Mouse (Mus musculus): ENCODE measurements around the gene Grhl1. TPM values are rescaled to one million over a fixed set of nuclear protein-coding genes. Genes with fewer than 3 reads are reported as not detected.
A peak's percentile ranks its signal among the peaks of the same experiment; 100 is the strongest.

The Grhl1 gene
- polyA plus RNA-seq, 1 experiment = 9.8 TPM

- peak overlapping the region; percentile 98 for H3K27ac ChIP-seq (ENCODE audit: insufficient read depth, low read length)
- TF ChIP-seq POLR2A (IDR thresholded peaks at IDR 0.05; ENCODE audit: extremely low read depth, insufficient read depth, low read length) (no peak), CTCF (IDR thresholded peaks at IDR 0.05; ENCODE audit: extremely low read depth, insufficient read depth, low read length) (no peak)
- H3K4me1 ChIP-seq (ENCODE audit: control insufficient read depth, insufficient read depth, low read length) = peaks cover 5% of the 10 kb centered on the region
- H3K4me3 ChIP-seq (ENCODE audit: insufficient read depth, low read length) = peak overlapping the region; percentile 68
These were observed 79.7 kb downstream of the Grhl1 start for GRCm38 (mm10) chr12:24651642-24652342.

GRCm38 (mm10) chr12:24654065-24654862 lies 82.2 kb downstream of the Grhl1 start:
- no peak overlapping the region for H3K27ac ChIP-seq (ENCODE audit: insufficient read depth, low read length)
- peaks cover 7% of the 10 kb centered on the region for H3K4me1 ChIP-seq (ENCODE audit: control insufficient read depth, insufficient read depth, low read length)
- no peak overlapping the region for H3K4me3 ChIP-seq (ENCODE audit: insufficient read depth, low read length)
- TF ChIP-seq POLR2A (IDR thresholded peaks at IDR 0.05; ENCODE audit: extremely low read depth, insufficient read depth, low read length) = no peak
- no peak for TF ChIP-seq CTCF (IDR thresholded peaks at IDR 0.05; ENCODE audit: extremely low read depth, insufficient read depth, low read length)

- H3K4me3 ChIP-seq (ENCODE audit: insufficient read depth, low read length) = no peak overlapping the region
- H3K4me1 ChIP-seq (ENCODE audit: control insufficient read depth, insufficient read depth, low read length) = peaks cover 4% of the 10 kb centered on the region
- H3K27ac ChIP-seq (ENCODE audit: insufficient read depth, low read length) = no peak overlapping the region
- TF ChIP-seq CTCF (IDR thresholded peaks at IDR 0.05; ENCODE audit: extremely low read depth, insufficient read depth, low read length) (no peak), POLR2A (IDR thresholded peaks at IDR 0.05; ENCODE audit: extremely low read depth, insufficient read depth, low read length) (no peak)
These were observed 84.4 kb downstream of the Grhl1 start for GRCm38 (mm10) chr12:24656436-24656835.

DNA sequence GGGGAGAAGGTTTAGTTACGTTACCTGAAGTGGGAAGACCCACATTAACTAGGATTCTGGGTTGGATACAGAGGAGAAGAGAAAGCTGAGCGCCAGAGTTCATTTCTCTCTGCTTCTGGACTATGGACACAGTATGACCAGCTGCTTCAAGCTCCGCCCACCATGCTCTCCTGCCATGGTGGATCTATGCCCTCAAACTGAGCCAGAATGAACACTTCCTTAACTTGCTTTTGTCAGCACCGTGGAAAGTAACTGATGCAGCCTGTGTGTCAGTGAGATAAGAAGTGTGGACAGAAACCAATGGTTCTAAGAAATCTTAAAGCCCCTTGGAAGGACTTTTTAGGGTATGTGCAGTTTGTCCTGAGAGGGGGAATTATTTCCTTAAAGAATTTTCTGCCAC lies 86.9 kb downstream of the Grhl1 start:
- Histone ChIP-seq H3K27ac (ENCODE audit: insufficient read depth, low read length) (no peak overlapping the region), H3K4me1 (ENCODE audit: control insufficient read depth, insufficient read depth, low read length) (peaks cover 1% of the 10 kb centered on the region; the same call in 1 of the 2 replicates), H3K4me3 (ENCODE audit: insufficient read depth, low read length) (no peak overlapping the region)
- TF ChIP-seq POLR2A (IDR thresholded peaks at IDR 0.05; ENCODE audit: extremely low read depth, insufficient read depth, low read length) (no peak), CTCF (IDR thresholded peaks at IDR 0.05; ENCODE audit: extremely low read depth, insufficient read depth, low read length) (no peak)

DNA sequence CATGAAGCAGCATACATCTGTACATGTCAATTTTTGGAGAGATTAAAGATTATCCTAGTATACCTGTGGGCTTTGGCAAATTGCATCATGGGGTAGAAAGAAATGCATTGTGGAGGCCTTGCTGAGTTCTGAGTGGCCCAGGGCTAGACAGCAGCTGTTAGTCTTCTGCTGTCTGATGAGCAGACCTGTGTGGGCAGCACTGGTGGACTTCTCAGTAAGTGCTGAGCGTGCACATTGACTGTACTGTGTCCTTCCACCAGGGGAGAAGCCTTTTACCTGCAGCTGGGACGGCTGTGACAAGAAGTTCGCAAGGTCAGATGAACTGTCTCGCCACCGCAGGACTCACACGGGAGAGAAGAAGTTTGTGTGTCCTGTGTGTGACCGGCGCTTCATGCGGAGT lies 87.8 kb downstream of the Grhl1 start:
- TF ChIP-seq CTCF (IDR thresholded peaks at IDR 0.05; ENCODE audit: extremely low read depth, insufficient read depth, low read length) (no peak), POLR2A (IDR thresholded peaks at IDR 0.05; ENCODE audit: extremely low read depth, insufficient read depth, low read length) (no peak)

GRCm38 (mm10) chr12:24661100-24661499 lies 89.0 kb downstream of the Grhl1 start:
- TF ChIP-seq CTCF (IDR thresholded peaks at IDR 0.05; ENCODE audit: extremely low read depth, insufficient read depth, low read length) (no peak), POLR2A (IDR thresholded peaks at IDR 0.05; ENCODE audit: extremely low read depth, insufficient read depth, low read length) (no peak)
- no peak overlapping the region for H3K4me3 ChIP-seq (ENCODE audit: insufficient read depth, low read length)
- H3K4me1 ChIP-seq (ENCODE audit: control insufficient read depth, insufficient read depth, low read length) = peaks cover 1% of the 10 kb centered on the region; the same call in 1 of the 2 replicates
- H3K27ac ChIP-seq (ENCODE audit: insufficient read depth, low read length) = no peak overlapping the region

More for the DNA sequence above, 87.8 kb downstream of the Grhl1 start:
- Histone ChIP-seq H3K4me3 (ENCODE audit: insufficient read depth, low read length) (no peak overlapping the region), H3K4me1 (ENCODE audit: control insufficient read depth, insufficient read depth, low read length) (peaks cover 1% of the 10 kb centered on the region; the same call in 1 of the 2 replicates), H3K27ac (ENCODE audit: insufficient read depth, low read length) (no peak overlapping the region)

GRCm38 (mm10) chr12:24662131-24662530 lies 90.0 kb downstream of the Grhl1 start:
- H3K27ac ChIP-seq (ENCODE audit: insufficient read depth, low read length) = no peak overlapping the region
- H3K4me1 ChIP-seq (ENCODE audit: control insufficient read depth, insufficient read depth, low read length) = peaks cover 1% of the 10 kb centered on the region; the same call in 1 of the 2 replicates
- no peak for TF ChIP-seq CTCF (IDR thresholded peaks at IDR 0.05; ENCODE audit: extremely low read depth, insufficient read depth, low read length)
- TF ChIP-seq POLR2A (IDR thresholded peaks at IDR 0.05; ENCODE audit: extremely low read depth, insufficient read depth, low read length) = no peak
- no peak overlapping the region for H3K4me3 ChIP-seq (ENCODE audit: insufficient read depth, low read length)

Other genes starting within 250 kb of the Grhl1 start
- gene Taf1b, start 73.9 kb upstream of the Grhl1 start, polyA plus RNA-seq (2012; rRNA removed) = 23.8 and 26.0 TPM in 2 replicates
- 6.7 and 7.2 TPM in 2 replicates for gene Klf11, start 79.0 kb downstream of the Grhl1 start, polyA plus RNA-seq (2012; rRNA removed)
- gene Cys1, start 109.5 kb downstream of the Grhl1 start, polyA plus RNA-seq (2012; rRNA removed) = 13.7 and 14.7 TPM in 2 replicates
- 1.6 and 1.8 TPM in 2 replicates for gene Rrm2, start 136.0 kb downstream of the Grhl1 start, polyA plus RNA-seq (2012; rRNA removed)